Mouse (Mus musculus) stomach, embryonic 15.5 days (tissue): ENCODE data around the gene Tmem136. TPM values are rescaled to one million over a fixed set of nuclear protein-coding genes. Genes with fewer than 3 reads are reported as not detected.

Experiments
- ATAC-seq: fragments of 200-750 bp; cut with Nextera tagmentation; 2 replicates; pipeline ENCODE4 v1.8.0; 2017; ENCODE audit warnings: low read depth, moderate number of reproducible peaks, moderate TSS enrichment; ENCODE audit not compliant: insufficient read depth, low FRiP score
- H3K27ac ChIP-seq: fragments of 300-500 bp; sonication (generic); 2 replicates; pipeline ENCODE4 v1.5.1; 2015; ENCODE audit warnings: mild to moderate bottlenecking, inconsistent platforms
- H3K27me3 ChIP-seq: fragments of 300-500 bp; sonication (generic); replicated peaks from 2 replicates; pipeline ENCODE4 v1.6.1; 2015; ENCODE audit warnings: inconsistent platforms
- H3K36me3 ChIP-seq: fragments of 300-500 bp; sonication (generic); 2 replicates; pipeline ENCODE4 v1.6.1; 2015; ENCODE audit warnings: inconsistent platforms
- H3K4me1 ChIP-seq: fragments of 300-500 bp; sonication (generic); 2 replicates; pipeline ENCODE4 v1.6.1; 2015; ENCODE audit warnings: inconsistent platforms
- H3K4me2 ChIP-seq: fragments of 300-500 bp; sonication (generic); 2 replicates; pipeline ENCODE4 v1.6.1; 2015; ENCODE audit warnings: mild to moderate bottlenecking, inconsistent platforms
- H3K4me3 ChIP-seq: fragments of 300-500 bp; sonication (generic); replicated peaks from 2 replicates; pipeline ENCODE4 v1.5.1; 2015; ENCODE audit warnings: inconsistent platforms
- H3K9ac ChIP-seq: fragments of 300-500 bp; sonication (generic); 2 replicates; pipeline ENCODE4 v1.6.1; 2015; ENCODE audit warnings: inconsistent platforms
- H3K9me3 ChIP-seq: fragments of 300-500 bp; sonication (generic); 2 replicates; pipeline ENCODE4 v1.6.1; 2016; ENCODE audit warnings: inconsistent platforms
- WGBS: fragments of 180-500 bp; shearing (Covaris S2); methylation state at CpG from one replicate; pipeline ENCODE4 v1.1.7; 2015; 5-methylcytosine and 5-hydroxymethylcytosine counted together
- polyA plus RNA-seq: library from polyadenylated mRNA; unstranded; fragments of >200 nt; fragmentation: Nextera tagmentation; extraction: Ambion mirVana; gene quantifications from 2 replicates; pipeline ENCODE4 v1.2.1, GENCODE M21; 2015

Tmem136 gene
- 3.6 and 4.9 TPM in 2 replicates for polyA plus RNA-seq

GRCm38 (mm10) chr9:43116134-43116996 lies at the start of gene Tmem136:
Gene Tmem136, minus strand, starts transcription at chr9:43116570.
- Histone ChIP-seq H3K4me3 (peak within 1 kb of the TSS; percentile 67), H3K4me1 (peaks cover 4% of the 10 kb centered on the region; the same call in 1 of the 2 replicates), H3K27me3 (no peaks in the 10 kb centered on the region), H3K4me2 (peak within 1 kb of the TSS; percentile 84), H3K9ac (peak within 1 kb of the TSS; percentile 35; the same call in 1 of the 2 replicates), H3K36me3 (no peaks in the 10 kb centered on the region), H3K9me3 (no peaks in the 10 kb centered on the region), H3K27ac (no peak within 1 kb of the TSS)
- ATAC-seq: peak; percentile 89
- 5% methylated on average over 55 of the region's 55 CpGs for WGBS

- Histone ChIP-seq H3K27ac (no peak overlapping the region), H3K27me3 (no peaks in the 10 kb centered on the region), H3K4me1 (no peaks in the 10 kb centered on the region), H3K4me2 (no peak overlapping the region), H3K36me3 (no peaks in the 10 kb centered on the region), H3K9me3 (no peaks in the 10 kb centered on the region), H3K4me3 (no peak overlapping the region), H3K9ac (no peak overlapping the region)
- no peak for ATAC-seq
- WGBS: 68% methylated on average over 6 of the region's 6 CpGs
Observed at GRCm38 (mm10) chr9:43155960-43156359, 39.6 kb upstream of the Tmem136 start.

DNA sequence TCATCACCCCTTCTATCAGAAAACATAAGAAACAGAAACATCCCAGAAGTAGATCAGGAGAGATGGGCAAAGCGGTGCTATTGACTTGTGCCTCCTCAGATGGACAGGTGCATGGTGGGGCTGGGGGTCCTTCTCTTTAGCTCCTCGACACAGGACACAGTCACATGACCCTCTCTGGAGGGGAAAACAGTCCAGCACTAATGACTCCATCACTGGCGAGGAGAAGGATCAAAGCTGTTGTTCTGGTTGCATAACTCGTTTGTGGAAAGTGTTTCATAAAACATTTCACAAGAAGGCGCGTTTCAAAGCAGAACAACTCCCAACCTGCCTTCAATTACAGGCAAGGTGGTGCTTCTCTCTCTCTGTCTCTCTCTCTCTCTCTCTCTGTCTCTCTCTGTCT lies 35.4 kb upstream of the Tmem136 start:
- Histone ChIP-seq H3K27me3 (no peaks in the 10 kb centered on the region), H3K9me3 (no peaks in the 10 kb centered on the region), H3K9ac (no peak overlapping the region), H3K4me1 (0 out of 2 replicates have a peak, but pooled peaks cover 7% of the 10 kb centered on the region), H3K4me3 (no peak overlapping the region), H3K27ac (no peak overlapping the region), H3K36me3 (no peaks in the 10 kb centered on the region), H3K4me2 (no peak overlapping the region)
- no peak for ATAC-seq
- WGBS: 76% methylated on average over 6 of the region's 6 CpGs

DNA sequence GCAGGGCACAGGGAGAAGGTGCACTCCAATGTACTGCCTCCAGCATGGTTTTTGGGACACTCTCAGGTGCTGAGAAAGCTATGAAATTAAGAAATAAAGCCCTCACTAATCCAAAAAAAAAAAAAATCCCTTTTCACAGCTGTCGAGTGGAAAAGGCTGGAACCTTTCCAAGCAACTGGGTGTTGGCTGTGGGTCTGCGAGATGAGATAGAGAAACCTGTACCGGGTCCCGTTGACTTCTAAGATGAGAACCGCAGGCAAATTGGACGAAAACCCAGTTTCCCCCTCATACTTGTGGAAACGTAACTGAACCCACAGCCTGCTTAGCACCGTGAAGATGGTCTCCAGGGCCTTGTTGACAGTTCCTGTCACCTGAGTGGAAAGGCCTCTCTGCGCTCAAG lies 34.6 kb upstream of the Tmem136 start:
- WGBS: 58% methylated on average over 9 of the region's 9 CpGs
- no peak for ATAC-seq
- H3K4me2 ChIP-seq: no peak overlapping the region
- H3K9ac ChIP-seq: no peak overlapping the region
- no peaks in the 10 kb centered on the region for H3K27me3 ChIP-seq
- H3K36me3 ChIP-seq: no peaks in the 10 kb centered on the region
- H3K27ac ChIP-seq: no peak overlapping the region
- no peaks in the 10 kb centered on the region for H3K9me3 ChIP-seq
- H3K4me3 ChIP-seq: no peak overlapping the region
- H3K4me1 ChIP-seq: 0 out of 2 replicates have a peak, but pooled peaks cover 7% of the 10 kb centered on the region

DNA sequence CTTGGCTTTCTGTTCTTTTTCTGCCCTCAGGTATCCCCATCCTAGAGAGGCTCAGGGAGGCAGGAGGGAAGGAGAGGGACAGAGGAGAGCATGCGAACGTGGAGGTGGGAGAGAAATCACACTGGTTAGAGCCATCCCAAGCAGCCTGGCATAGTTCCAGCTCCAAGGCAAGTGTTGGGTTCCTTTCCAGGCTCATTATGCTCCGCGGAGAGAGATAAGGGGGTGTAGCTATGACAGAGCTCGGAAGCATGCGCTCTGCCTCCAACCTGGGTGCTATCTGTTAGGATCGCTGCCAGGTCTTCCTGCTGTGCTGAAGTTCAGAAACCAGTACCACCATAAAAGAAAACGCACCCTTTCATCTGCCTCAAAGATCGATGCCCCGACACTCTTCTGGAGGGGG lies 33.7 kb upstream of the Tmem136 start:
- no peaks in the 10 kb centered on the region for H3K9me3 ChIP-seq
- H3K27me3 ChIP-seq: no peaks in the 10 kb centered on the region
- H3K9ac ChIP-seq: no peak overlapping the region
- H3K4me1 ChIP-seq: 0 out of 2 replicates have a peak, but pooled peaks cover 7% of the 10 kb centered on the region
- no peak overlapping the region for H3K4me3 ChIP-seq
- WGBS: 25% methylated on average over 10 of the region's 10 CpGs
- peak overlapping the region; percentile 14 for H3K4me2 ChIP-seq
- peak; percentile 60; the same call in 1 of the 2 replicates for ATAC-seq
- H3K27ac ChIP-seq: no peak overlapping the region
- H3K36me3 ChIP-seq: no peaks in the 10 kb centered on the region

DNA sequence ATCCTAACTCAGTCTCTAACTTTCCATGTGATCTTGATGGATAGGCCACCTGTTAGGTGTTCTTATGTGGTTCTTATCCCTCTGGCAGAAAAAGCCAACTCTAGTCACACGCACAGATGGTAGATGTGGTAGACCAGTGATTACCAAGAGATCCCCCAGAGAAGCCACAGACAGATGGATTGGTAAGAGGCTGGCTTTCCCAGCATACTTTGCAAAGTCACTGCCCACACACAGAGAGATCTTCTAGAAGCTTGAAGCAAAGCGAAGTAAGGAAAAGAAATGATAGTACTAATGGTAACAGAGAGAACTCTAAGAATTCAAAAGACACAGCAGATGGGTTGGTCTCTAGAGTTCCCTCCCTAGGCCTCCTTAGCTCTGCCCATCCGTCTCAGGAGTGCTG lies 33.1 kb upstream of the Tmem136 start:
- no peak overlapping the region for H3K4me3 ChIP-seq
- WGBS: 83% methylated on average over 3 of the region's 3 CpGs
- no peaks in the 10 kb centered on the region for H3K36me3 ChIP-seq
- 0 out of 2 replicates have a peak, but pooled peaks cover 7% of the 10 kb centered on the region for H3K4me1 ChIP-seq
- no peaks in the 10 kb centered on the region for H3K27me3 ChIP-seq
- no peak for ATAC-seq
- H3K27ac ChIP-seq: no peak overlapping the region
- no peak overlapping the region for H3K4me2 ChIP-seq
- no peaks in the 10 kb centered on the region for H3K9me3 ChIP-seq
- no peak overlapping the region for H3K9ac ChIP-seq

GRCm38 (mm10) chr9:43145196-43145595 lies 28.8 kb upstream of the Tmem136 start:
- no peak overlapping the region for H3K4me3 ChIP-seq
- no peak for ATAC-seq
- H3K27me3 ChIP-seq: no peaks in the 10 kb centered on the region
- 69% methylated on average over 4 of the region's 4 CpGs for WGBS
- no peaks in the 10 kb centered on the region for H3K9me3 ChIP-seq
- no peaks in the 10 kb centered on the region for H3K36me3 ChIP-seq
- H3K4me1 ChIP-seq: 0 out of 2 replicates have a peak, but pooled peaks cover 5% of the 10 kb centered on the region
- no peak overlapping the region for H3K9ac ChIP-seq
- H3K4me2 ChIP-seq: no peak overlapping the region
- H3K27ac ChIP-seq: no peak overlapping the region

GRCm38 (mm10) chr9:43144206-43144810 lies 27.9 kb upstream of the Tmem136 start:
- 69% methylated on average over 12 of the region's 12 CpGs for WGBS
- H3K27me3 ChIP-seq: no peaks in the 10 kb centered on the region
- no peaks in the 10 kb centered on the region for H3K36me3 ChIP-seq
- no peak overlapping the region for H3K27ac ChIP-seq
- H3K4me1 ChIP-seq: no peaks in the 10 kb centered on the region
- H3K9me3 ChIP-seq: no peaks in the 10 kb centered on the region
- H3K4me3 ChIP-seq: no peak overlapping the region
- H3K4me2 ChIP-seq: no peak overlapping the region
- ATAC-seq: no peak
- no peak overlapping the region for H3K9ac ChIP-seq

DNA sequence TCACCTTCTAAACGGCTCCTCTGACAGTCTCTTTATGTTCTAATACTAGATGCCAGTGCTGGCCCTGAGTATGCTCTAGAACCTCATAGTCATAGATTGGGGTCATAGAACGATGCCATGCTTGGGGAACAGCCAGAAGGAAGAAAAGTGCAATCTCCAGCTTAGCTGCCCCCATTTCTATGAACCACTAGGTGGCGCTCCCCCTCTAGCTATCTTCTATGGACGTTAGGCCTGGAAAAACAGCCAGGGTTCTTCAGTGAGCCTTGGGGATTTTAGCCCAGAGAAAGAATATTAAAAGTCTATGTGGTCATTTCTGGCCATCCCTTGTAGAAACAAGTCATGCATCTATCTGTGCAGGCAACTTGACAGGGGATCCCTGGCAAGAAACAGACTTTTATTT lies 25.5 kb upstream of the Tmem136 start:
- ATAC-seq: no peak
- H3K27me3 ChIP-seq: no peaks in the 10 kb centered on the region
- H3K4me3 ChIP-seq: no peak overlapping the region
- H3K36me3 ChIP-seq: no peaks in the 10 kb centered on the region
- H3K9me3 ChIP-seq: no peaks in the 10 kb centered on the region
- no peak overlapping the region for H3K4me2 ChIP-seq
- WGBS: 5% methylated on average over 4 of the region's 4 CpGs
- H3K9ac ChIP-seq: no peak overlapping the region
- H3K27ac ChIP-seq: no peak overlapping the region
- H3K4me1 ChIP-seq: no peaks in the 10 kb centered on the region

- Histone ChIP-seq H3K4me1 (no peaks in the 10 kb centered on the region), H3K4me3 (no peak overlapping the region), H3K27ac (no peak overlapping the region), H3K36me3 (no peaks in the 10 kb centered on the region), H3K27me3 (no peaks in the 10 kb centered on the region), H3K4me2 (no peak overlapping the region), H3K9me3 (no peaks in the 10 kb centered on the region), H3K9ac (no peak overlapping the region)
- 72% methylated on average over 3 of the region's 3 CpGs for whole genome bisulfite sequencing
- ATAC-seq: no peak
Observed at GRCm38 (mm10) chr9:43133525-43133924, 17.2 kb upstream of the Tmem136 start.

GRCm38 (mm10) chr9:43132380-43132779 lies 16.0 kb upstream of the Tmem136 start:
- Histone ChIP-seq H3K4me2 (no peak overlapping the region), H3K36me3 (no peaks in the 10 kb centered on the region), H3K27ac (no peak overlapping the region), H3K9ac (no peak overlapping the region), H3K4me3 (no peak overlapping the region), H3K27me3 (no peaks in the 10 kb centered on the region), H3K4me1 (no peaks in the 10 kb centered on the region), H3K9me3 (no peaks in the 10 kb centered on the region)
- 25% methylated on average over 4 of the region's 4 CpGs for WGBS
- no peak for ATAC-seq

DNA sequence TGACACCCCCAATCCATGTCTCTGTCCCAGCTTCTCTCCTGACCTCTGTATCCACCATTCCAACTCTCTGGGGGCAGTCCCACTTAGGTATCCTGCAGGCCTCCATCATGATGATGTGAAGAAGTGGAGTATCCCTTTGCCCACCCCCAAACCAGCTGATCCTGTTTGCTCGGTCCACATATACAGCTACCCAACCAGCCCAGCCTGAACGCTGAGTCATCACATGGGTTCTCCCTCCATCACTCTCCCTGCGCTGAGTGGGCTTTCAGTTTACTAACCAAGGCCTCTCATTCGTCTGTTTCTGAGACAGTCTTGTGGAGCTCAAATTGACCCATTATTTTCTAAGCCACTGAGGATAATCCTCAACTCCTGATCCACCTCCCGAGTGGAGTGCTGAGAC lies 15.6 kb upstream of the Tmem136 start:
- H3K27ac ChIP-seq: no peak overlapping the region
- no peaks in the 10 kb centered on the region for H3K4me1 ChIP-seq
- no peaks in the 10 kb centered on the region for H3K36me3 ChIP-seq
- no peak overlapping the region for H3K9ac ChIP-seq
- no peak for ATAC-seq
- no peaks in the 10 kb centered on the region for H3K9me3 ChIP-seq
- WGBS: 71% methylated on average over 5 of the region's 5 CpGs
- no peak overlapping the region for H3K4me2 ChIP-seq
- H3K27me3 ChIP-seq: no peaks in the 10 kb centered on the region
- no peak overlapping the region for H3K4me3 ChIP-seq
